Comparison of ENCODE assay signal across 8 mouse cellular contexts in genomic region chr17:87458911-87459749, GRCm38 (mm10). TPM values are rescaled to one million over a fixed set of nuclear protein-coding genes. Genes with fewer than 3 reads are reported as not detected.
DNase-seq lines count a peak whose midpoint lies in the region.

No protein-coding gene starts in this region.

- H3K4me1 ChIP-seq in heart, embryonic 10.5 days: peaks cover 41% of the 10 kb centered on the region

- no peaks in the 10 kb centered on the region for H3K9me3 ChIP-seq in heart, embryonic 10.5 days

- H3K4me3 ChIP-seq in heart, embryonic 10.5 days: peak overlapping the region; percentile 43

- H3K27ac ChIP-seq in heart, embryonic 10.5 days: peak overlapping the region; percentile 78

- 5% methylated on average over 13 of the region's 17 CpGs for WGBS in heart, embryonic 10.5 days

- peak; percentile 35 to 42 for DNase-seq in urinary bladder, adult 18-20 months (ENCODE audit: low spot score in 2 of 2)
- no peak for DNase-seq in urinary bladder, postnatal 10 days (ENCODE audit: low spot score)
- DNase-seq in embryo, embryonic 11 days: peak; percentile 42
- DNase-seq in heart, embryonic 10.5 days (ENCODE audit: low spot score): peak; percentile 76
- peak; percentile 39 to 48 for DNase-seq in kidney, adult 8-10 months
- peak; percentile 58 for DNase-seq in lung, postnatal 14 days
- peak; percentile 49 for DNase-seq in ovary, postnatal 36 days (ENCODE audit: low spot score)
- no peak for DNase-seq in right cerebral cortex, postnatal 4 days

- H3K36me3 ChIP-seq in heart, embryonic 10.5 days: no peaks in the 10 kb centered on the region

- peaks cover 12% of the 10 kb centered on the region; the same call in 1 of the 2 replicates for H3K27me3 ChIP-seq in heart, embryonic 10.5 days (ENCODE audit: insufficient read depth, poor library complexity, severe bottlenecking)

RNA-seq across cellular contexts. Expression of gene Calm2, which starts 12.4 kb away (rescaled TPM):
- polyA plus RNA-seq in heart, embryonic 10.5 days (2016; fragmentation: Nextera tagmentation; extraction: Ambion mirVana): 738 and 942 TPM in 2 replicates

RNA-seq across cellular contexts. Expression of gene Stpg4, which starts 31.6 kb away (rescaled TPM):
- polyA plus RNA-seq in heart, embryonic 10.5 days (2016; fragmentation: Nextera tagmentation; extraction: Ambion mirVana): 0.52 TPM in 1 of 2 replicates, not detected in the other

Comparison
In these comparisons a context has a peak if more than half of its experiments do, and no peak if none do; other contexts are left out.
1. DNase-seq: peak in urinary bladder, adult 18-20 months (2 of 2), embryo, embryonic 11 days (single experiment), heart, embryonic 10.5 days (single experiment), kidney, adult 8-10 months (2 of 2), lung, postnatal 14 days (single experiment) and ovary, postnatal 36 days (single experiment); none in urinary bladder, postnatal 10 days (single experiment) and right cerebral cortex, postnatal 4 days (single experiment).